Mouse (Mus musculus) heart, embryonic 13.5 days (tissue): ENCODE measurements around the gene Nmt1. TPM values are rescaled to one million over a fixed set of nuclear protein-coding genes. Genes with fewer than 3 reads are reported as not detected.

Source experiments
- ATAC-seq: fragments of 200-750 bp; cut with Nextera tagmentation; 2 replicates; pipeline ENCODE4 v1.8.0; 2017; ENCODE audit warnings: moderate TSS enrichment; ENCODE audit not compliant: insufficient number of reproducible peaks, low FRiP score, low TSS enrichment; ENCODE audit errors: extremely low read depth
- H3K27ac ChIP-seq: fragments of 300-500 bp; sonication (generic); replicated peaks from 2 replicates; pipeline ENCODE4 v1.5.1; 2015; ENCODE audit warnings: moderate library complexity, mild to moderate bottlenecking, inconsistent platforms
- H3K27me3 ChIP-seq: fragments of 300-500 bp; sonication (generic); replicated peaks from 2 replicates; pipeline ENCODE4 v1.6.1; 2015; ENCODE audit warnings: mild to moderate bottlenecking, inconsistent platforms
- H3K36me3 ChIP-seq: fragments of 300-500 bp; sonication (generic); 2 replicates; pipeline ENCODE4 v1.6.1; 2015; ENCODE audit warnings: mild to moderate bottlenecking, inconsistent platforms
- H3K4me1 ChIP-seq: fragments of 300-500 bp; sonication (generic); 2 replicates; pipeline ENCODE4 v1.6.1; 2015; ENCODE audit warnings: inconsistent platforms
- H3K4me2 ChIP-seq: fragments of 300-500 bp; sonication (generic); 2 replicates; pipeline ENCODE4 v1.6.1; 2015; ENCODE audit warnings: inconsistent platforms, mild to moderate bottlenecking, moderate library complexity
- H3K4me3 ChIP-seq: fragments of 300-500 bp; sonication (generic); 2 replicates; pipeline ENCODE4 v1.5.1; 2015; ENCODE audit warnings: moderate library complexity, mild to moderate bottlenecking, inconsistent platforms
- H3K9ac ChIP-seq: fragments of 300-500 bp; sonication (generic); 2 replicates; pipeline ENCODE4 v1.6.1; 2015; ENCODE audit warnings: inconsistent platforms, mild to moderate bottlenecking, moderate library complexity
- H3K9me3 ChIP-seq: fragments of 300-500 bp; sonication (generic); 2 replicates; pipeline ENCODE4 v1.6.1; 2016; ENCODE audit warnings: inconsistent platforms
- WGBS: fragments of 180-500 bp; shearing (Covaris S2); methylation state at CpG from one replicate; pipeline ENCODE4 v1.1.7; 2015; ENCODE audit warnings: mixed read lengths; 5-methylcytosine and 5-hydroxymethylcytosine counted together
- polyA plus RNA-seq: library from polyadenylated mRNA; unstranded; fragments of >200 nt; fragmentation: Nextera tagmentation; extraction: Ambion mirVana; gene quantifications from 2 replicates; pipeline ENCODE4 v1.2.1, GENCODE M21; 2015

Nmt1 gene
- 39.7 and 47.3 TPM in 2 replicates for polyA plus RNA-seq

GRCm38 (mm10) chr11:103028176-103028891 is at the start of gene Nmt1, which contains the start of gene Dcakd:
TSS of gene Nmt1 (plus strand) at chr11:103028190.
TSS of gene Dcakd (minus strand) at chr11:103028333.
- WGBS: under 1% methylated on average over 36 of the region's 36 CpGs

GRCm38 (mm10) chr11:102981151-102981890 is 46.7 kb upstream of the Nmt1 start:
- Histone ChIP-seq H3K4me2 (no peak overlapping the region), H3K36me3 (no peaks in the 10 kb centered on the region), H3K9ac (no peak overlapping the region), H3K9me3 (no peaks in the 10 kb centered on the region), H3K4me3 (no peak overlapping the region), H3K27ac (no peak overlapping the region), H3K4me1 (peaks cover 14% of the 10 kb centered on the region), H3K27me3 (peaks cover 15% of the 10 kb centered on the region)
- no peak for ATAC-seq
- WGBS: 38% methylated on average over 10 of the region's 10 CpGs

More at GRCm38 (mm10) chr11:103028176-103028891, at the start of gene Nmt1, which contains the start of gene Dcakd:
- peaks cover 31% of the 10 kb centered on the region for H3K36me3 ChIP-seq
- peak; percentile 97 for ATAC-seq
- no peaks in the 10 kb centered on the region for H3K9me3 ChIP-seq
- H3K4me2 ChIP-seq: peak within 1 kb of the TSS; percentile 79
- peak within 1 kb of the TSS; percentile 60 for H3K4me3 ChIP-seq
- peak within 1 kb of the TSS; percentile 89 for H3K9ac ChIP-seq
- H3K27me3 ChIP-seq: no peaks in the 10 kb centered on the region
- H3K4me1 ChIP-seq: peaks cover 38% of the 10 kb centered on the region
- peak within 1 kb of the TSS; percentile 90 for H3K27ac ChIP-seq

- H3K36me3 ChIP-seq: no peaks in the 10 kb centered on the region
- ATAC-seq: no peak
- H3K4me3 ChIP-seq: no peak overlapping the region
- H3K4me2 ChIP-seq: no peak overlapping the region
- H3K27me3 ChIP-seq: peaks cover 34% of the 10 kb centered on the region
- H3K9me3 ChIP-seq: no peaks in the 10 kb centered on the region
- H3K4me1 ChIP-seq: no peaks in the 10 kb centered on the region
- 76% methylated on average over 9 of the region's 9 CpGs for WGBS
- no peak overlapping the region for H3K27ac ChIP-seq
- no peak overlapping the region for H3K9ac ChIP-seq
Observed at GRCm38 (mm10) chr11:102984086-102984485, 43.9 kb upstream of the Nmt1 start.

- ATAC-seq: no peak
- H3K9ac ChIP-seq: no peak overlapping the region
- no peak overlapping the region for H3K27ac ChIP-seq
- whole genome bisulfite sequencing: 53% methylated on average over 4 of the region's 4 CpGs
- H3K9me3 ChIP-seq: no peaks in the 10 kb centered on the region
- peaks cover 39% of the 10 kb centered on the region for H3K27me3 ChIP-seq
- no peak overlapping the region for H3K4me2 ChIP-seq
- H3K4me1 ChIP-seq: peaks cover 3% of the 10 kb centered on the region; the same call in 1 of the 2 replicates
- H3K4me3 ChIP-seq: no peak overlapping the region
- H3K36me3 ChIP-seq: no peaks in the 10 kb centered on the region
Observed at GRCm38 (mm10) chr11:102984615-102985014, 43.4 kb upstream of the Nmt1 start.

GRCm38 (mm10) chr11:102985160-102985559 is 42.8 kb upstream of the Nmt1 start:
- ATAC-seq: no peak
- Histone ChIP-seq H3K4me1 (peaks cover 8% of the 10 kb centered on the region; the same call in 1 of the 2 replicates), H3K4me2 (no peak overlapping the region), H3K4me3 (no peak overlapping the region), H3K9ac (no peak overlapping the region), H3K9me3 (no peaks in the 10 kb centered on the region), H3K36me3 (no peaks in the 10 kb centered on the region), H3K27ac (no peak overlapping the region), H3K27me3 (peaks cover 44% of the 10 kb centered on the region)
- WGBS: 47% methylated on average over 6 of the region's 6 CpGs

GRCm38 (mm10) chr11:102989641-102990151 is 38.3 kb upstream of the Nmt1 start:
- ATAC-seq: no peak
- no peak overlapping the region for H3K27ac ChIP-seq

GRCm38 (mm10) chr11:102990152-102990663 is 37.8 kb upstream of the Nmt1 start:
- Histone ChIP-seq H3K36me3 (peaks cover 14% of the 10 kb centered on the region), H3K27ac (no peak overlapping the region), H3K9me3 (no peaks in the 10 kb centered on the region), H3K4me1 (peaks cover 27% of the 10 kb centered on the region), H3K27me3 (peaks cover 57% of the 10 kb centered on the region), H3K9ac (peak overlapping the region; percentile 78), H3K4me2 (peak overlapping the region; percentile 97), H3K4me3 (peak overlapping the region; percentile 55)
- ATAC-seq: no peak
- WGBS: 2% methylated on average over 29 of the region's 29 CpGs

More at GRCm38 (mm10) chr11:102989641-102990151, 38.3 kb upstream of the Nmt1 start:
- H3K9me3 ChIP-seq: no peaks in the 10 kb centered on the region
- peaks cover 57% of the 10 kb centered on the region for H3K27me3 ChIP-seq
- peak overlapping the region; percentile 97 for H3K4me2 ChIP-seq
- 11% methylated on average over 28 of the region's 28 CpGs for WGBS
- peaks cover 9% of the 10 kb centered on the region for H3K36me3 ChIP-seq
- H3K4me3 ChIP-seq: peak overlapping the region; percentile 55
- peak overlapping the region; percentile 78 for H3K9ac ChIP-seq
- peaks cover 27% of the 10 kb centered on the region for H3K4me1 ChIP-seq

GRCm38 (mm10) chr11:102991681-102992080 is 36.3 kb upstream of the Nmt1 start:
- H3K4me2 ChIP-seq: peak overlapping the region; percentile 65
- peaks cover 29% of the 10 kb centered on the region for H3K36me3 ChIP-seq
- H3K27ac ChIP-seq: no peak overlapping the region
- H3K9ac ChIP-seq: peak overlapping the region; percentile 71
- ATAC-seq: no peak
- no peaks in the 10 kb centered on the region for H3K9me3 ChIP-seq
- peaks cover 27% of the 10 kb centered on the region for H3K4me1 ChIP-seq
- H3K4me3 ChIP-seq: peak overlapping the region; percentile 39
- peaks cover 54% of the 10 kb centered on the region for H3K27me3 ChIP-seq
- WGBS: 3% methylated on average over 16 of the region's 16 CpGs

GRCm38 (mm10) chr11:102992940-102993339 is 35.0 kb upstream of the Nmt1 start:
- H3K4me1 ChIP-seq: peaks cover 36% of the 10 kb centered on the region
- 7% methylated on average over 5 of the region's 5 CpGs for WGBS
- H3K27me3 ChIP-seq: peaks cover 46% of the 10 kb centered on the region
- no peak overlapping the region for H3K9ac ChIP-seq
- no peak for ATAC-seq
- no peak overlapping the region for H3K27ac ChIP-seq
- H3K4me2 ChIP-seq: no peak overlapping the region
- H3K36me3 ChIP-seq: peaks cover 42% of the 10 kb centered on the region
- no peaks in the 10 kb centered on the region for H3K9me3 ChIP-seq
- no peak overlapping the region for H3K4me3 ChIP-seq

GRCm38 (mm10) chr11:102993420-102994029 is 34.5 kb upstream of the Nmt1 start:
- peaks cover 40% of the 10 kb centered on the region for H3K27me3 ChIP-seq

GRCm38 (mm10) chr11:102994952-102995351 is 33.0 kb upstream of the Nmt1 start:
- Histone ChIP-seq H3K4me3 (no peak overlapping the region), H3K9me3 (no peaks in the 10 kb centered on the region), H3K9ac (no peak overlapping the region), H3K4me1 (peaks cover 50% of the 10 kb centered on the region), H3K27ac (no peak overlapping the region), H3K4me2 (no peak overlapping the region), H3K36me3 (peaks cover 58% of the 10 kb centered on the region), H3K27me3 (peaks cover 26% of the 10 kb centered on the region)
- no peak for ATAC-seq
- WGBS: 89% methylated on average over 18 of the region's 18 CpGs

More at GRCm38 (mm10) chr11:102993420-102994029, 34.5 kb upstream of the Nmt1 start:
- no peak for ATAC-seq
- 54% methylated on average over 17 of the region's 17 CpGs for WGBS
- H3K4me1 ChIP-seq: peaks cover 42% of the 10 kb centered on the region
- H3K27ac ChIP-seq: no peak overlapping the region
- H3K9me3 ChIP-seq: no peaks in the 10 kb centered on the region
- H3K4me3 ChIP-seq: no peak overlapping the region
- H3K9ac ChIP-seq: no peak overlapping the region
- no peak overlapping the region for H3K4me2 ChIP-seq
- H3K36me3 ChIP-seq: peaks cover 47% of the 10 kb centered on the region
